Mouse (Mus musculus): ENCODE measurements around the gene Ttc23l.
"Not testable (repeated sequence)": the region's sequence is repeated elsewhere in the genome, so short reads cannot be mapped to it uniquely, and the experiment has no call there.

Gene Ttc23l

DNA sequence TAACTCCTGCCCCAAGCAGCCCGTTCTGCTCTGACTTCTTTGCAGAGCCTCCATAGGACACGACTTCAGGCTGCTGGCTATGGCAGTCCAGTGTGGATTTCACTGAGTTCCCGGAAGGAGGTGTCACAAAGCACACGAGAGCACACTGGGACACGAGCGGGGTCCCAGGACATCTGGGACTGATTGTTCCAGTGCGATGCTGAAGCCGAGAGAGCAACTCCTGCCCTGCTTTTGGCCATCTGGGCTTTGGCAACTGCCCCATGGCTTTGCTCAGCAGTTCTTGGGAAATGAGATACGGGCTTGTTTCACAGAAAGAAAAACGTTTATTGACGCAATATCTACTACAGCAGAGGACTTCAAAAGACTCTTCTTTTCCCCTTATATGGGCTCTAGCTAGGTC, 52.4 kb downstream of the Ttc23l start:
- DNase-seq, result no peak

GRCm38 (mm10) chr15:10500838-10501719, 57.4 kb downstream of the Ttc23l start:
- DNase-seq, result peak; percentile 26 to 39

GRCm38 (mm10) chr15:10500035-10500434, 58.4 kb downstream of the Ttc23l start:
- no peak for DNase-seq

- DNase-seq, result no peak
These were observed 58.9 kb downstream of the Ttc23l start for GRCm38 (mm10) chr15:10499593-10499992.

DNA sequence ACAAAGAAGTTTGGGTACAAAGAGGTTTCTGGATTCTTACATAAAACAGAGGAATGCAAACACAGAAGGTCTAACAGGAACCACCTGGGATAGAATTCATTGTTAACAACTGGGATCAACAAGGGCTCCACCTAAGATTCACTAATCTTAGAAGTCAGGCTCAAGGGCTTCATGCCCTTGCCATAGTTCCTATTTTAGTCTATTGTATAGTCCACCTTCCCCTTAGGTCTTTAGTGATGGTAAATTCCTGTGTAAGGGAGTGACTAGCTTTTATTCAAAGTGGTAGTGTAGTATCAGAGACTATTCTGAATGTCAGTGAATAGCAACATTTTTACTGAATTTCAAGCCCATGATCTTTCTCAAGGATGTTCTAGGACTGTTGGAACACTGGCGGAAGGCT, 61.8 kb downstream of the Ttc23l start:
- not testable (repeated sequence) for DNase-seq

DNA sequence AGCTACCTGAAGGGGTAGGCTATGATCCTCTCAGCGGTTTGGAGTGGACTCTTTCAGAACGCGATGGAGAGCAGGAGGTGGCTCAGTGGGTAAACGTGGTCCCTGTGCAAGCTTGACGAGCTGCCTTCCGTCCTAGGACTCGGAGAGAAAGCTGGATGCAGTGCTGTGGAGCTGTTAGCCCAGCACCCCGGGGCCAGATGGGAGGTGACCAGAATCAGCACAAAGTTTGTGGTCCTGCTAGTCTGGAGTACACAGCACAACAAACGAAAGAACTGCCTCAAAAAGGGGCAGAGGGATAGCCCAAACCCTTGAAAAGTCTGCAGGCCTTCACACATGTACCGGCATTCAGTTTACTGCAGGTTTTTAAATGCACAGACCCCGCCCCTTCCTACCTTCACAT, 62.5 kb downstream of the Ttc23l start:
- no peak for DNase-seq

GRCm38 (mm10) chr15:10490101-10490500, 68.4 kb downstream of the Ttc23l start:
- no peak for DNase-seq

DNA sequence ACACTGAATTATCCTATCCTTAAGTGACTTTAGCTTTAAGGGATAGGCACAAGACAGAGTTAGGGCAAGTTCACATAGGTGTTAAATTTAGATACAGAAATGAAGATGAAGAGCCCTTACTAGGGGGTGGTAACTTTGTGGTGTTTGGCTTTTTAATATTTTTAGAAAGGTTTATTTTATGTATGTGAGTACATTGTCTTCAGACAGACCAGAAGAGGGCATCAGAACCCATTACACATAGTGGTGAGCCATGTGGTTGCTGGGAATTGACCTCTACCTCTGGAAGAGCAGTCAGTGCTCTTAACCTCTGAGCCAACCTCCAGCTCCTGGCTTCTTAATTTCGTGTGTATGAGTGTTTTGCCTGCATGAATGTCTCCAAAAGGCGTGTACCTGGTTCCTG, 71.2 kb downstream of the Ttc23l start:
- no peak for DNase-seq

DNA sequence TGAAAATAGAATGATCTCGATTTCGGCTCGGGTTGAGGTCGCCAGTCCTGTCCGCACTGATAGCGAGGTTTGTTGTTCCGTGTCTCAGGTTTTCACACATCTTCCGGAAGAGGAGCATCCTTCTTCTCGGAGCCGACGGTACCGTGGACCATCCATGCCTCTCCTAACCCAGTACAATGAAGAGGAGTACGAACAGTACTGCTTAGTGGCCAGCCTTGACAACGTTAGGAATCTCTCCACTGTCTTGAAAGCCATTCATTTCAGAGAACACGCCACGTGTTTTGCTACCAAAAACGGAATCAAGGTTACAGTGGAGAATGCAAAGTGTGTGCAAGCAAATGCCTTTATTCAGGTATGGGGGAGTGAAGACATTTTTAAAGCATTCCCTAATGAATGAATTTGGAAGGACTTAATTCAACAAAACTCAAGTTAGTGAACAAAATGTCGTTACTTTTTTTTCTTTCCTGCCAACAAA, 72.1 kb downstream of the Ttc23l start:
- no peak for DNase-seq

- peak; percentile 95 for DNase-seq
These were observed 72.7 kb downstream of the Ttc23l start, which contains the start of the genes Brix1 and Rad1 for GRCm38 (mm10) chr15:10485484-10486364. Brix1 (minus strand) TSS chr15:10485947. Rad1 (plus strand) TSS chr15:10486018.

- DNase-seq, result no peak
These were observed 87.5 kb downstream of the Ttc23l start for GRCm38 (mm10) chr15:10470941-10471340.

DNA sequence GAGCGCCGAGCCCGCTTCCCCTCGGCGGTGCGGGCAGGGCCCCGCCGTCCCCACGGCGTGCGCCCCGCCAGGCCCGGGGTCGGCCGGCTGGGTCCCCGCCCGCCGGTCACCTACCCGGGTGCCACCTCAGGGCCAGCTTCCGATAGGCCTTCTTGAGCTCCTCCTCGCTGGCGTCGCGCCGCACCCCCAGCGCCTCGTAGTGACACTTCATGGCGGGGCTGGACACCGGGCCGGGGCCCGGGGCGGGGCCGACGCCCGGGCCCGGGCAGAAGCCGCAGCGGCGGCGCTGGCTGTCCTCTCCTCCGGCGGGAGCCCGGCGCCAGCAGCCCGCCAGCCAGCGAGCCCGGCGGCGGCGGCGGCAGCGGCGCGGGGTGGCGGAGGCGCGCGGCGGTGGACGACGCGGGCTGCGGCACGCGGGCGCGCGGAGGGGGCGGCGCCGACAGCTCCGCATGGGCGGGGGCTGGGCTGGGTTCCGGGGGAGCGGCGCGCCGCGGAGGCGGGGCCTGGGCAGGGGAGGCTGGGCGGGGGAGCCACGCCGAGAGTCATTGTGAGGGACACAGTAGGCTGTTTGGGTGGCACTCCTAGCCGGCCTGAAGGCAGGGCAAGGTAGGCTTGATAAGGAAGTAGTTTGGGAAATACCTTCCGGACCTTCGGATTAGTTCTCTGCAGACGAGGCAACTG, 88.2 kb downstream of the Ttc23l start, which contains the start of gene Dnajc21:
Gene Dnajc21, minus strand, starts transcription at position 366 of the 681 bp plus-strand sequence.
- DNase-seq, result peak; percentile 92 to 95

- DNase-seq, result no peak
These were observed 88.8 kb downstream of the Ttc23l start for GRCm38 (mm10) chr15:10469641-10470150.

- no peak for DNase-seq
These were observed 89.7 kb downstream of the Ttc23l start for GRCm38 (mm10) chr15:10468761-10469160.

GRCm38 (mm10) chr15:10464678-10465077, 93.8 kb downstream of the Ttc23l start:
- no peak for DNase-seq

GRCm38 (mm10) chr15:10463555-10463954, 94.9 kb downstream of the Ttc23l start:
- DNase-seq, result no peak

- DNase-seq, result no peak
These were observed 97.5 kb downstream of the Ttc23l start for GRCm38 (mm10) chr15:10460986-10461385.
